Mouse (Mus musculus): ENCODE measurements around the gene Tnip3. TPM values are rescaled to one million over a fixed set of nuclear protein-coding genes. Genes with fewer than 3 reads are reported as not detected.

The Tnip3 gene
- polyA plus RNA-seq, 1 experiment from 2014 or later: 1.1 TPM

GRCm38 (mm10) chr6:65615641-65616040 lies 90.5 kb downstream of the Tnip3 start:
- no peak overlapping the region for H3K27ac ChIP-seq (ENCODE audit: low read depth)
- H3K9ac ChIP-seq: no peak overlapping the region
- no peaks in the 10 kb centered on the region for H3K36me3 ChIP-seq (ENCODE audit: insufficient read depth)
- no peaks in the 10 kb centered on the region for H3K27me3 ChIP-seq (ENCODE audit: insufficient read depth, low read length)
- H3K4me1 ChIP-seq (ENCODE audit: insufficient read depth): no peaks in the 10 kb centered on the region
- TF ChIP-seq CTCF (IDR thresholded peaks at IDR 0.05; ENCODE audit: low read depth): no peak
- H3K9me3 ChIP-seq (ENCODE audit: low read depth, low read length): no peaks in the 10 kb centered on the region
- DNase-seq (no peak), ATAC-seq (ENCODE audit: insufficient read depth) (no peak)
- no peak overlapping the region for H3K4me2 ChIP-seq
- H3K4me3 ChIP-seq (ENCODE audit: low read depth, low read length): no peak overlapping the region
- WGBS: 62% methylated on average over 4 of the region's 4 CpGs

DNA sequence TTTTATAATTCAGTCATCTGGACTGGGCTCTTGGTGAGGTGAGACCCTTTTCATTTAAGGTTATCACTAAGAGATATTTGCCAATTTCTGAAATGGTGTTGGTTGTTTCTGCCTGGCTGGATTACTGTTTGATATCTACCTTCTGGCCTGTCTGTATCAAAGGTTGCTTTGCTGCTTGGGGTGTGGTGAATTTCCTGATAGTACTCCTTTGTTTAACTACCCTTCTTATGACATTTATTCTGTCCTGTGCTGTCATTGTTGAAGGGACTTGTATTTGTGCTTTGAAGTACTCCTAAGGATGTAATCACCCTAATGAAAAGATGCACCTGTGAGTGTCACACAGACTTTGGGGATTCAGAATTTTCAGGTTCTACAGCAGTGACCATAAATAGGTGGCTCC lies 96.1 kb downstream of the Tnip3 start:
- no peak overlapping the region for H3K9ac ChIP-seq
- H3K4me3 ChIP-seq (ENCODE audit: low read depth, low read length): no peak overlapping the region
- no peaks in the 10 kb centered on the region for H3K4me1 ChIP-seq (ENCODE audit: insufficient read depth)
- TF ChIP-seq CTCF (IDR thresholded peaks at IDR 0.05; ENCODE audit: low read depth): no peak
- H3K36me3 ChIP-seq (ENCODE audit: insufficient read depth): no peaks in the 10 kb centered on the region
- H3K27me3 ChIP-seq (ENCODE audit: insufficient read depth, low read length): no peaks in the 10 kb centered on the region
- H3K4me2 ChIP-seq: no peak overlapping the region
- no peak overlapping the region for H3K27ac ChIP-seq (ENCODE audit: low read depth)
- ATAC-seq (ENCODE audit: insufficient read depth) (no peak), DNase-seq (no peak)
- no peaks in the 10 kb centered on the region for H3K9me3 ChIP-seq (ENCODE audit: low read depth, low read length)

DNA sequence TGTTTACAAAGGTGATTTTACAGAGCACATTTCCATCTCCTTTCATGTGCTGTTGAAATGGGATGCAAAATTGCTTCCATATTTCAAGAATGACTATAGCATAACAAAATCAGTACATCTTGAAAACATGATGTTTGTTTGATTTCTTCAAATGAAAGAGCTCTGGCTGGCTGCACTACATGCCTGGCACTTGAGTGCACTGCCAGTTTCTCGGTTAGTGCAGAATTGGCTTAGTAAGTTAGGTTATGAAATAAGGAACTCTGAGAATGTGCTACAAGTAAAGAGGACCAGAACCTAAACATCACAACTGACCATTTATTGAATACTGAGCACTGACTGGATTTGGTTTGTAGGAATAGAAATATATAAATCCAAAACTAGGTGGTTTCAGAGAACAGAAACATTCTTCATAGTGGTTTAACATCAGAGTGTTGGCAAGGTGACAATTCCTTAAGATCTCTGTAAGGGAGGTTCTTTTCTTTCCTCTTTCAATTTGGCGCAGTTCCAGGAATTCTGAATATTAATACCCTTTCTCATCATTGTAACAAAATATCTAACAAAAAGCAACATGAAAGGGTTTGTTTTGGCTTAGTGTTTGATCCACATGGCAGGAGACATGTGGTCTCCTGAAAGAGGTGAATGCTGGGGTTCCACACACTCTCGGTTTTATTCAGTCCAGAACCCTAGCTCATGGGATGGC lies 98.1 kb downstream of the Tnip3 start:
- ATAC-seq (ENCODE audit: insufficient read depth) (no peak), DNase-seq (peak; percentile 64)
- Histone ChIP-seq H3K4me2 (no peak overlapping the region), H3K4me1 (ENCODE audit: insufficient read depth) (no peaks in the 10 kb centered on the region), H3K27me3 (ENCODE audit: insufficient read depth, low read length) (no peaks in the 10 kb centered on the region), H3K36me3 (ENCODE audit: insufficient read depth) (no peaks in the 10 kb centered on the region), H3K9me3 (ENCODE audit: low read depth, low read length) (no peaks in the 10 kb centered on the region), H3K9ac (no peak overlapping the region), H3K4me3 (ENCODE audit: low read depth, low read length) (no peak overlapping the region), H3K27ac (ENCODE audit: low read depth) (no peak overlapping the region)
- 67% methylated on average over 3 of the region's 3 CpGs for WGBS
- no peak for TF ChIP-seq CTCF (IDR thresholded peaks at IDR 0.05; ENCODE audit: low read depth)

GRCm38 (mm10) chr6:65630578-65630977 lies 105.5 kb downstream of the Tnip3 start:
- no peaks in the 10 kb centered on the region for H3K36me3 ChIP-seq (ENCODE audit: insufficient read depth)
- H3K4me3 ChIP-seq (ENCODE audit: low read depth, low read length): no peak overlapping the region
- H3K27me3 ChIP-seq (ENCODE audit: insufficient read depth, low read length): no peaks in the 10 kb centered on the region
- WGBS: 40% methylated on average over 2 of the region's 2 CpGs
- ATAC-seq (ENCODE audit: insufficient read depth) (peak; percentile 14; the same call in 1 of the 2 replicates), DNase-seq (peak; percentile 54)
- H3K4me1 ChIP-seq (ENCODE audit: insufficient read depth): no peaks in the 10 kb centered on the region
- H3K4me2 ChIP-seq: no peak overlapping the region
- no peak overlapping the region for H3K9ac ChIP-seq
- no peak for TF ChIP-seq CTCF (IDR thresholded peaks at IDR 0.05; ENCODE audit: low read depth)
- H3K9me3 ChIP-seq (ENCODE audit: low read depth, low read length): no peaks in the 10 kb centered on the region
- H3K27ac ChIP-seq (ENCODE audit: low read depth): peak overlapping the region; percentile 70; the same call in 1 of the 2 replicates

DNA sequence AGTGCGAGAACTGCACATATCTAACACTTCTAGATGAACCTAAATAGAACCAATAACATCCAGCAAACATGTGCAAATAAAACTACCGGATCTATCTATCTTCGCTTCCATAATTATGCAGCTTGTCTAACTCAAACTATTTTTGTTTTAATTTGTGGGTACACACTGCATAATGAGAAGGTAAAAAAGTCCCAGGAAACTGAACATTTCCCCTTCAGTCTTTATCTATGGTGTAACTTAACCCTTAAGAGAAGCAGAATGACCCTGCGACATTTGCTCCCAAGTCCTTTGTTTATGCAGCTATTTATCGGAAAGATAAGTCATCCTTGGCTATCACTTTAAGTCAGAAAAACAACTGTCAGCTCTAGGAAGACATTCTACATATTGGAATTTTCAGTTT lies 107.1 kb downstream of the Tnip3 start:
- no peak for TF ChIP-seq CTCF (IDR thresholded peaks at IDR 0.05; ENCODE audit: low read depth)
- Histone ChIP-seq H3K4me2 (no peak overlapping the region), H3K27ac (ENCODE audit: low read depth) (no peak overlapping the region), H3K36me3 (ENCODE audit: insufficient read depth) (no peaks in the 10 kb centered on the region), H3K9ac (no peak overlapping the region), H3K4me1 (ENCODE audit: insufficient read depth) (no peaks in the 10 kb centered on the region), H3K4me3 (ENCODE audit: low read depth, low read length) (no peak overlapping the region), H3K27me3 (ENCODE audit: insufficient read depth, low read length) (no peaks in the 10 kb centered on the region), H3K9me3 (ENCODE audit: low read depth, low read length) (no peaks in the 10 kb centered on the region)
- no peak for DNase-seq
- whole genome bisulfite sequencing: 48% methylated on average over 5 of the region's 5 CpGs
- no peak for ATAC-seq (ENCODE audit: insufficient read depth)

- DNase-seq (peak; percentile 73), ATAC-seq (ENCODE audit: insufficient read depth) (no peak)
- Histone ChIP-seq H3K4me1 (ENCODE audit: insufficient read depth) (peaks cover 4% of the 10 kb centered on the region), H3K4me3 (ENCODE audit: low read depth, low read length) (no peak overlapping the region), H3K27ac (ENCODE audit: low read depth) (no peak overlapping the region), H3K9me3 (ENCODE audit: low read depth, low read length) (peaks cover 8% of the 10 kb centered on the region; the same call in 1 of the 2 replicates), H3K36me3 (ENCODE audit: insufficient read depth) (no peaks in the 10 kb centered on the region), H3K9ac (no peak overlapping the region), H3K27me3 (ENCODE audit: insufficient read depth, low read length) (no peaks in the 10 kb centered on the region), H3K4me2 (no peak overlapping the region)
- no peak for TF ChIP-seq CTCF (IDR thresholded peaks at IDR 0.05; ENCODE audit: low read depth)
These were observed 117.3 kb downstream of the Tnip3 start for GRCm38 (mm10) chr6:65642431-65642830.

DNA sequence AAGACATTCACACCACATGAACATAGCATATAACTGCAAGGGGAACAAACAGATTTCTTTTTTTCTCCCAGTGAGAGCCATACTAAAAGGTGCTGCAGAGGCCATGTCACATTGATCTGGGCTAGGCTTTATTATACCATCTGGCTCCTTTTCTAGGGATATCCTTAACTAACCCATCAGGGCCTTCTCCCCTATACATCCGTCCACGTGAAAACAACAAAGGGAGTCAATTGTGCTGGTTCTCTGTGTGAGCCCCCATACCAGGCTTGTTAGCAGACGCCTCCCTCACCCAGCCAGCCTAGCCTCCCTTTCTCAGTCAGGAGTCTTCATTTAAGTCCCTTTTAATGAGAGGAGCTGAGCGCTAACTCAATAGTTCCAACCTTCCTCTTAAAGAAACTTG lies 119.0 kb downstream of the Tnip3 start:
- no peak overlapping the region for H3K4me3 ChIP-seq (ENCODE audit: low read depth, low read length)
- peaks cover 4% of the 10 kb centered on the region for H3K4me1 ChIP-seq (ENCODE audit: insufficient read depth)
- 68% methylated on average over 4 of the region's 4 CpGs for whole genome bisulfite sequencing
- H3K9ac ChIP-seq: no peak overlapping the region
- DNase-seq: no peak
- H3K27ac ChIP-seq (ENCODE audit: low read depth): peak overlapping the region; percentile 37; the same call in 1 of the 2 replicates
- H3K9me3 ChIP-seq (ENCODE audit: low read depth, low read length): 0 out of 2 replicates have a peak, but pooled peaks cover 3% of the 10 kb centered on the region
- TF ChIP-seq CTCF (IDR thresholded peaks at IDR 0.05; ENCODE audit: low read depth): no peak
- H3K27me3 ChIP-seq (ENCODE audit: insufficient read depth, low read length): no peaks in the 10 kb centered on the region
- ATAC-seq (ENCODE audit: insufficient read depth): no peak
- H3K36me3 ChIP-seq (ENCODE audit: insufficient read depth): no peaks in the 10 kb centered on the region
- no peak overlapping the region for H3K4me2 ChIP-seq
